Mouse (Mus musculus) thymus, postnatal 4 days (tissue): Measurements from ENCODE around the gene Cnga1.
A peak's percentile ranks its signal among the peaks of the same experiment; 100 is the strongest.
"Not testable (repeated sequence)": the region's sequence is repeated elsewhere in the genome, so short reads cannot be mapped to it uniquely, and the experiment has no call there.

ENCODE experiments used
- DNase-seq: peaks from one replicate; pipeline ENCODE4 v3.0.0; 2021

Gene Cnga1

DNA sequence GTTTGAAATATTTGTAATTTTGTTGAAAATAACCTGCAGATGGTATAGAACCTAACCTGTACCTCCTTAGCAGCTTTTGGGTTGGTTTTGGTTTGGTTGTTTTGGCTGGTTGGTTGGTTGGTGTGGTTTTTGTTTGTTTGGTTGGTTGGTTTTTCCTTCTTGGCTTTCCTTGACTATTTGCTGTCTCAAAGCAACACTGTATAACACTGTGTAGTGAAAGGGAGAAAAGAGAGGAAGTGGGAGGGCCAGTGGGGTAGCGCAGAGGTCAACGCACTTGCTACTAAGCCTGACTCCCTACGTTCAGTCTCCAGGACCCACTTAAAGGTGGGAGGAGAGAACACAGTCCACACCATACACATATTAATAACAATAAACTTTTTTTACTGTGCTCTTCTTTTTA, 7.5 kb downstream of the Cnga1 start:
- peak; percentile 34 for DNase-seq

DNA sequence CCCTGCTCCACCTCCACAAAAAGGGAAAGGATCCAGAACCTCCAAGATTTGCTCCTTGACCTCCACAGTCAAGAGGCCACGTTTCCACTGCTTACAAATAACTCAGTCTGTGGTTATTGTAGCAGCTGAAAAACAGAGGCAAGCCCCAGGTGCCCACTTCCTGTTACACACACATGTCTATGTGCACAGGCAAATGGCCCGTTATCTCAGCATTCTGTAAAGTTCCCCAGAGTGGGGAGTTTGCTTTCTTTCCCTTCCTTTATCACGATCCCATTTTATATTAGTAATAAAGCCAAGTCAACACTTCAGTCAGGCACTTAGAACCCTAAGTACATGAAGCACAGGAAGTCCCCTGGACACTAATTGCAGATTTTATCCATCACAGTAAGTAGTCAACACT, 8.0 kb downstream of the Cnga1 start:
- DNase-seq = peak; percentile 69

- peak; percentile 75 for DNase-seq
These were observed 9.2 kb downstream of the Cnga1 start for GRCm38 (mm10) chr5:72634791-72635271.

- DNase-seq = no peak
These were observed 14.0 kb downstream of the Cnga1 start for GRCm38 (mm10) chr5:72630026-72630425.

DNA sequence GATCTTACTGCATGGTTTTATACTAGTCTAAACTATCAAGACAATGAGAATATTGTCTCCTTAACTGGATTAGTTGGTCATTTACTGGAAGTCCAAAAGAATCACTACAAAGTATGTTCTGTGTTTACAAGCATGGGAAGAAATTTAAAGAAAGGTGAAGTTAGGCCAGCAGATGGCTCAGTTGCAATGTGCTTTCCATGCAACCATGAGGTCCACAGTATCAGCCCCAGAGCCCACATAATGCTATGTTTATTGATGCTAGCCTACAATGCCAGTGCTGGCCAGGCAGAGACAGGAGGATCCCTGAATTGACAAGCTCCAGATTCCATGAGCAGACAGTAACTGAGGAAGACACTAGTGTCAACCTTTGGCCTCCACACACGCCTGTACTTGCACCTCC, 23.1 kb downstream of the Cnga1 start:
- DNase-seq = peak; percentile 23

DNA sequence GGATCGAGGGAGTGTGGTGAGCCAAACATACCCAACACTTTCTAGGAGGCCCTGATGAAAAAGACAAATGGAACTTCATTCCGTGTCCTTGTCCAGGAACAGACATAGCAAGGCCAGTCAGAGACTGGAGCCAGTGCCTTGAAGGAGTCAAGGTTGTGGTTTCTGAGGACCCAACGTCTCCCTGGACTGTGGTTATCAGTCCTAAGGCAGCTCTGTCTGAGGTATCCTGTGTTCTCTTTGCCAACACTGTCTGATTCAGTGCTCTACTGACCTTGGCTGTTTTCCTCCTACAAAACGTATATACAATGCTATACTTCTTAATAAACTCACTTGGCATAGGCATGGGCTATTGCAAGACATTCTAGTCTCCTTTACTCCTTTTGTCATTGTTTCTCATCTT, 26.7 kb downstream of the Cnga1 start:
- no peak for DNase-seq

GRCm38 (mm10) chr5:72603138-72603537, 40.9 kb downstream of the Cnga1 start:
- no peak for DNase-seq

DNA sequence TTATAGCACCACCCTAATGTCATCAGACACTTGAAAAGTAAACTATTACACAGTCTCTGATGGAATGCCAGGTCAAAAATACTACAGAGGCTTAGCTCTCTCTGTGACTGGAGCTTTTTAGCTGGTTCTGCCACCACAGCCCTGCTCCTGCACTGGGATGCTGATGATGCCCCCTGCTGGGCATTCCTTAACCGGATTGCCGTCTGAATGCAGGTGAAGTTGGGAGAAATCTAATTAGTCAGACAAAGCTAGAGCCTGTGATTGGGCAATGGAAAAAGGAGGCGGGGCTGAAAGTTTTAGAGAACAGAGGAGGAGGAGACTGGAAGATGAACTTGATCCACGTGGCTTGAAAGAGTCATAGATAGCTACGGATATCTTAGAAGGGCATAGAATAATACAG, 43.1 kb downstream of the Cnga1 start:
- peak; percentile 73 for DNase-seq

GRCm38 (mm10) chr5:72587192-72587681, 56.8 kb downstream of the Cnga1 start, which contains the start of gene Gm5868:
Gm5868 (minus strand) TSS chr5:72587551.
- DNase-seq = peak; percentile 12

DNA sequence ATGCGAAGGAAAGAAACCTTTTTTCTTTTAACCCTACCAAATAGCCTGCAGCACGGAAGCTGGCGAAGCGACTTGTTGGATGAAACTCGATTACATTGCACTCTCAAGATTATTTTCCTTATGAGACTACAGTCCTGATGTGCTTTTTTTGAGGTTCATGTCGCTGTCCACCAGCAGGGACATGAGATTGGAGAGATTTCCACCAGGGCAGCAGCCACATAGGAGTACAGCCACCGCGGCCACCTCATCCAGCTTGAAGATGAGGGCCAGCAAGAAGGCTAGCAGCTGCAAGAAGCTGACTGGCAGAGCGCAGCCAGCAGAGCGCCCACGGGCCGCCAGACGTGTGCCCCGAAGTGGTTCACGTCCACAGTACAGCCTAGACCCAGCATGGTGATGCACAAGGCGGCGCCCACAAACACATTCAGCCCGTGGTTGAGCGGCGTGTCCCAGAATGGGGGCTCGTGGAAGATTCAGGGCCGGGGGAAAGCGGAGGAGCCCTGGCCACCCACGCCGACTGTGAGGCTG, 57.3 kb downstream of the Cnga1 start:
- peak; percentile 13 for DNase-seq

- peak; percentile 44 for DNase-seq
These were observed 58.0 kb downstream of the Cnga1 start for GRCm38 (mm10) chr5:72586122-72586521.

GRCm38 (mm10) chr5:72580970-72581332, 63.1 kb downstream of the Cnga1 start, which contains the start of gene Zar1:
Zar1 (minus strand) TSS chr5:72581254.
- DNase-seq = peak; percentile 15

- peak; percentile 45 for DNase-seq
These were observed 63.7 kb downstream of the Cnga1 start for GRCm38 (mm10) chr5:72580088-72580969.

- not testable (repeated sequence) for DNase-seq
These were observed 64.5 kb downstream of the Cnga1 start for GRCm38 (mm10) chr5:72579599-72579998.

DNA sequence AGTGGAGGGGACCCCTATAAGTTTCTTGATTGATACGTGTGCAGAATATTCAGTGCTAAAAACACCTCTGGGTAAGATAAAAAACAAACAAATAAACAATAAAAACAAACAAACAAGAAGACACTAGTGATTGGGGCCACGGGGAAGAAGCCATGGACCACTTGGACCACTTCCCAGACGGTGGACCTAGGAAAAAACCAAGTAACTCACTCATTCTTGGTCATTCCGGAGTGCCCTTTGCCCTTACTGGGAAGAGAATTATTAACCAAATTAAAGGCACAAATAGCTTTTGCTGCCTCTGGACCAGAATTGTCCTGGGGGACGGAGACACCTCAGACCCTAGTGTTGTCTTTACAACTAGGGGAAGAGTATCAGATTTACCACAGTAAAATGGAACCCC, 78.5 kb downstream of the Cnga1 start:
- DNase-seq = no peak

DNA sequence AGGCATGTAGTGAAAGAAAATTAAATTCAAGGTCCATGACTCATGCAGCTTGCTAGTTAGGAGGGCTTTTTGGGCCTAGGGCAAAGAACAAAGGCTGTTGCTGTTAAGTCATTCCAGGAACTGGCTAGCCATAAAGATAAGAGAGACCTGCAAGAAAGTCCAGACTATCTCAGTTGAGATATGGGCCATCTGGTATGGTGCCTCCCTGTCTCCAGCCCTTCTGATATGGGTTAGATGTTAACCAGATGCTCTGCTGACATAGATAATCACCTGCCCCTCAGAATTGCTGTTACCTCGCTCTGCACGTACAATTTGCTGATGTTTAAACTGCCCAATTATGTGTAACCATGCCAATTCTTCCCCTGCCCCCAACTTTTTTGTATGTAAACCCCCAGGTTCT, 80.9 kb downstream of the Cnga1 start:
- not testable (repeated sequence) for DNase-seq

- no peak for DNase-seq
These were observed 83.0 kb downstream of the Cnga1 start for GRCm38 (mm10) chr5:72560976-72561628.

- peak; percentile 98 for DNase-seq
These were observed 84.5 kb downstream of the Cnga1 start, which contains the start of gene Nfxl1 for GRCm38 (mm10) chr5:72559544-72560049. Nfxl1 (minus strand) TSS chr5:72559684.

- DNase-seq = peak; percentile 64
These were observed 85.2 kb downstream of the Cnga1 start for GRCm38 (mm10) chr5:72558716-72559526.

GRCm38 (mm10) chr5:72556245-72556644, 87.8 kb downstream of the Cnga1 start:
- DNase-seq = no peak
